Mouse (Mus musculus): Measurements from ENCODE around the gene Fat1. TPM values are rescaled to one million over a fixed set of nuclear protein-coding genes. Genes with fewer than 3 reads are reported as not detected.

Gene Fat1
- polyA plus RNA-seq, 1 experiment from 2014 or later, result 18.8 TPM

- ATAC-seq (ENCODE audit: low read depth), result no peak
- no peak overlapping the region for H3K27ac ChIP-seq (ENCODE audit: low read length)
- H3K4me2 ChIP-seq (ENCODE audit: low read depth, low read length), result no peak overlapping the region
- peaks cover 12% of the 10 kb centered on the region for H3K36me3 ChIP-seq (ENCODE audit: control insufficient read depth, insufficient read depth, low read length)
- 66% methylated on average over 4 of the region's 4 CpGs for WGBS
- H3K9ac ChIP-seq (ENCODE audit: low read length), result no peak overlapping the region
- H3K27me3 ChIP-seq (ENCODE audit: control insufficient read depth, insufficient read depth, low read depth, low read length), result no peaks in the 10 kb centered on the region
- H3K4me3 ChIP-seq (ENCODE audit: low read length), result no peak overlapping the region
- no peaks in the 10 kb centered on the region for H3K9me3 ChIP-seq (ENCODE audit: control insufficient read depth, low read length)
- peaks cover 19% of the 10 kb centered on the region for H3K4me1 ChIP-seq (replicated peaks; ENCODE audit: control insufficient read depth, insufficient read depth, low read length)
Measured at GRCm38 (mm10) chr8:44993376-44993775, 58.1 kb downstream of the Fat1 start.

- Histone ChIP-seq H3K27ac (ENCODE audit: low read length) (no peak overlapping the region), H3K36me3 (ENCODE audit: control insufficient read depth, insufficient read depth, low read length) (no peaks in the 10 kb centered on the region), H3K4me2 (ENCODE audit: low read depth, low read length) (no peak overlapping the region), H3K9me3 (ENCODE audit: control insufficient read depth, low read length) (no peaks in the 10 kb centered on the region), H3K4me3 (ENCODE audit: low read length) (no peak overlapping the region), H3K9ac (ENCODE audit: low read length) (no peak overlapping the region), H3K27me3 (ENCODE audit: control insufficient read depth, insufficient read depth, low read depth, low read length) (no peaks in the 10 kb centered on the region), H3K4me1 (replicated peaks; ENCODE audit: control insufficient read depth, insufficient read depth, low read length) (peaks cover 32% of the 10 kb centered on the region)
- peak; percentile 29; the same call in 1 of the 2 replicates for ATAC-seq (ENCODE audit: low read depth)
- 42% methylated on average over 3 of the region's 3 CpGs for WGBS
Measured at GRCm38 (mm10) chr8:44996493-44996892, 61.2 kb downstream of the Fat1 start.

GRCm38 (mm10) chr8:44997321-44997720, 62.1 kb downstream of the Fat1 start:
- no peak for ATAC-seq (ENCODE audit: low read depth)
- 75% methylated on average over 3 of the region's 3 CpGs for WGBS
- no peaks in the 10 kb centered on the region for H3K27me3 ChIP-seq (ENCODE audit: control insufficient read depth, insufficient read depth, low read depth, low read length)
- H3K4me1 ChIP-seq (replicated peaks; ENCODE audit: control insufficient read depth, insufficient read depth, low read length), result peaks cover 35% of the 10 kb centered on the region
- H3K9me3 ChIP-seq (ENCODE audit: control insufficient read depth, low read length), result no peaks in the 10 kb centered on the region
- no peak overlapping the region for H3K27ac ChIP-seq (ENCODE audit: low read length)
- no peak overlapping the region for H3K9ac ChIP-seq (ENCODE audit: low read length)
- no peak overlapping the region for H3K4me3 ChIP-seq (ENCODE audit: low read length)
- no peak overlapping the region for H3K4me2 ChIP-seq (ENCODE audit: low read depth, low read length)
- no peaks in the 10 kb centered on the region for H3K36me3 ChIP-seq (ENCODE audit: control insufficient read depth, insufficient read depth, low read length)

- Histone ChIP-seq H3K36me3 (ENCODE audit: control insufficient read depth, insufficient read depth, low read length) (no peaks in the 10 kb centered on the region), H3K9me3 (ENCODE audit: control insufficient read depth, low read length) (no peaks in the 10 kb centered on the region), H3K4me1 (replicated peaks; ENCODE audit: control insufficient read depth, insufficient read depth, low read length) (peaks cover 35% of the 10 kb centered on the region), H3K9ac (ENCODE audit: low read length) (no peak overlapping the region), H3K27me3 (ENCODE audit: control insufficient read depth, insufficient read depth, low read depth, low read length) (no peaks in the 10 kb centered on the region), H3K27ac (ENCODE audit: low read length) (no peak overlapping the region), H3K4me3 (ENCODE audit: low read length) (no peak overlapping the region), H3K4me2 (ENCODE audit: low read depth, low read length) (no peak overlapping the region)
- 53% methylated on average over 6 of the region's 6 CpGs for WGBS
- ATAC-seq (ENCODE audit: low read depth), result no peak
Measured at GRCm38 (mm10) chr8:44997829-44998228, 62.6 kb downstream of the Fat1 start.

GRCm38 (mm10) chr8:44998275-44998674, 63.0 kb downstream of the Fat1 start:
- Histone ChIP-seq H3K9ac (ENCODE audit: low read length) (no peak overlapping the region), H3K9me3 (ENCODE audit: control insufficient read depth, low read length) (no peaks in the 10 kb centered on the region), H3K4me2 (ENCODE audit: low read depth, low read length) (peak overlapping the region; percentile 41), H3K4me3 (ENCODE audit: low read length) (no peak overlapping the region), H3K36me3 (ENCODE audit: control insufficient read depth, insufficient read depth, low read length) (no peaks in the 10 kb centered on the region), H3K4me1 (replicated peaks; ENCODE audit: control insufficient read depth, insufficient read depth, low read length) (peaks cover 35% of the 10 kb centered on the region), H3K27ac (ENCODE audit: low read length) (peak overlapping the region; percentile 80; the same call in 1 of the 2 replicates), H3K27me3 (ENCODE audit: control insufficient read depth, insufficient read depth, low read depth, low read length) (no peaks in the 10 kb centered on the region)
- 33% methylated on average over 9 of the region's 9 CpGs for WGBS
- ATAC-seq (ENCODE audit: low read depth), result no peak

GRCm38 (mm10) chr8:44998681-44999277, 63.5 kb downstream of the Fat1 start:
- peak overlapping the region; percentile 9; the same call in 1 of the 2 replicates for H3K4me3 ChIP-seq (ENCODE audit: low read length)
- no peaks in the 10 kb centered on the region for H3K27me3 ChIP-seq (ENCODE audit: control insufficient read depth, insufficient read depth, low read depth, low read length)
- peaks cover 35% of the 10 kb centered on the region for H3K4me1 ChIP-seq (replicated peaks; ENCODE audit: control insufficient read depth, insufficient read depth, low read length)
- H3K4me2 ChIP-seq (ENCODE audit: low read depth, low read length), result peak overlapping the region; percentile 41
- peak overlapping the region; percentile 41 for H3K9ac ChIP-seq (ENCODE audit: low read length)
- H3K36me3 ChIP-seq (ENCODE audit: control insufficient read depth, insufficient read depth, low read length), result no peaks in the 10 kb centered on the region
- peak; percentile 91 for ATAC-seq (ENCODE audit: low read depth)
- H3K9me3 ChIP-seq (ENCODE audit: control insufficient read depth, low read length), result no peaks in the 10 kb centered on the region
- WGBS, result 18% methylated on average over 11 of the region's 11 CpGs
- peak overlapping the region; percentile 80 for H3K27ac ChIP-seq (ENCODE audit: low read length)

- Histone ChIP-seq H3K9me3 (ENCODE audit: control insufficient read depth, low read length) (no peaks in the 10 kb centered on the region), H3K36me3 (ENCODE audit: control insufficient read depth, insufficient read depth, low read length) (no peaks in the 10 kb centered on the region), H3K4me3 (ENCODE audit: low read length) (no peak overlapping the region), H3K9ac (ENCODE audit: low read length) (no peak overlapping the region), H3K4me1 (replicated peaks; ENCODE audit: control insufficient read depth, insufficient read depth, low read length) (peaks cover 30% of the 10 kb centered on the region), H3K27ac (ENCODE audit: low read length) (no peak overlapping the region), H3K4me2 (ENCODE audit: low read depth, low read length) (no peak overlapping the region), H3K27me3 (ENCODE audit: control insufficient read depth, insufficient read depth, low read depth, low read length) (no peaks in the 10 kb centered on the region)
- 58% methylated on average over 8 of the region's 8 CpGs for WGBS
- ATAC-seq (ENCODE audit: low read depth), result no peak
Measured at GRCm38 (mm10) chr8:45001577-45002197, 66.4 kb downstream of the Fat1 start.

- Histone ChIP-seq H3K4me3 (ENCODE audit: low read length) (no peak overlapping the region), H3K4me2 (ENCODE audit: low read depth, low read length) (no peak overlapping the region), H3K36me3 (ENCODE audit: control insufficient read depth, insufficient read depth, low read length) (no peaks in the 10 kb centered on the region), H3K4me1 (replicated peaks; ENCODE audit: control insufficient read depth, insufficient read depth, low read length) (peaks cover 26% of the 10 kb centered on the region), H3K27ac (ENCODE audit: low read length) (no peak overlapping the region), H3K9me3 (ENCODE audit: control insufficient read depth, low read length) (no peaks in the 10 kb centered on the region), H3K9ac (ENCODE audit: low read length) (no peak overlapping the region), H3K27me3 (ENCODE audit: control insufficient read depth, insufficient read depth, low read depth, low read length) (no peaks in the 10 kb centered on the region)
- 63% methylated on average over 4 of the region's 4 CpGs for WGBS
- no peak for ATAC-seq (ENCODE audit: low read depth)
Measured at GRCm38 (mm10) chr8:45002686-45003085, 67.4 kb downstream of the Fat1 start.

- Histone ChIP-seq H3K9ac (ENCODE audit: low read length) (no peak overlapping the region), H3K4me1 (replicated peaks; ENCODE audit: control insufficient read depth, insufficient read depth, low read length) (peaks cover 13% of the 10 kb centered on the region), H3K4me2 (ENCODE audit: low read depth, low read length) (no peak overlapping the region), H3K4me3 (ENCODE audit: low read length) (no peak overlapping the region), H3K27me3 (ENCODE audit: control insufficient read depth, insufficient read depth, low read depth, low read length) (no peaks in the 10 kb centered on the region), H3K9me3 (ENCODE audit: control insufficient read depth, low read length) (no peaks in the 10 kb centered on the region), H3K36me3 (ENCODE audit: control insufficient read depth, insufficient read depth, low read length) (peaks cover 3% of the 10 kb centered on the region; the same call in 1 of the 2 replicates), H3K27ac (ENCODE audit: low read length) (no peak overlapping the region)
- no peak for ATAC-seq (ENCODE audit: low read depth)
- WGBS, result 66% methylated on average over 3 of the region's 3 CpGs
Measured at GRCm38 (mm10) chr8:45004021-45004420, 68.8 kb downstream of the Fat1 start.

All from lung, embryonic 16.5 days (tissue).